Mouse (Mus musculus): ENCODE results near the gene Spsb4. TPM values are rescaled to one million over a fixed set of nuclear protein-coding genes. Genes with fewer than 3 reads are reported as not detected.
A peak's percentile ranks its signal among the peaks of the same experiment; 100 is the strongest.

Spsb4 gene
- polyA plus RNA-seq, 1 experiment from 2014 or later = 43.3 TPM

DNA sequence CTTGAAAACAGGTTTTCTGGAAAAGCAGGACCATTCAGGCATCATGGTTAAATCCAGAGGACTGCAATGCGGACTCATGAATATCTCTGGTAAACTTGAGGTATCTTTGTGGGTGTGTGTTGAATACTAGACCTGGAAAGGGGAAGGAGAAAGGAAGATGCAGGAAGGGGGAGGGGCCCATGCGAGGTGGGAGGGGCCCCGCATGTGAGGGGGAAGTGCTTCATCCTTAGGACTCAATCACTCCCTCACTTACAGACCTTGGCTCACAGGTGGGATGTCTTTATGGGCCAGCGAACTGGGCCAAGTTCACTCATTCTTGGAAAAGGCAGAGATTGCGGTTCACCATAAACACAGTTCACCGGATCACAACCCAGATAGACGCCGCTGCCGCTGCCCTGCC, 4.9 kb downstream of the Spsb4 start:
- WGBS = 71% methylated on average over 9 of the region's 9 CpGs
- Histone ChIP-seq H3K4me2 (0 out of 2 replicates have a peak overlapping the region, but pooled peaks have one; percentile 12), H3K9ac (no peak overlapping the region), H3K9me3 (peaks cover 6% of the 10 kb centered on the region; the same call in 1 of the 2 replicates), H3K4me3 (no peak overlapping the region), H3K27ac (replicated peaks) (peak overlapping the region; percentile 43; the same call in 1 of the 2 replicates), H3K27me3 (no peaks in the 10 kb centered on the region), H3K4me1 (replicated peaks) (peaks cover 69% of the 10 kb centered on the region), H3K36me3 (no peaks in the 10 kb centered on the region)
- ATAC-seq (ENCODE audit: low FRiP score, low read depth) = no peak

- peaks cover 11% of the 10 kb centered on the region; the same call in 1 of the 2 replicates for H3K9me3 ChIP-seq
- 5% methylated on average over 6 of the region's 6 CpGs for WGBS
- no peak overlapping the region for H3K9ac ChIP-seq
- peak overlapping the region; percentile 12 for H3K4me2 ChIP-seq
- peaks cover 69% of the 10 kb centered on the region for H3K4me1 ChIP-seq (replicated peaks)
- H3K4me3 ChIP-seq = no peak overlapping the region
- peak overlapping the region; percentile 43 for H3K27ac ChIP-seq (replicated peaks)
- no peaks in the 10 kb centered on the region for H3K36me3 ChIP-seq
- ATAC-seq (ENCODE audit: low FRiP score, low read depth) = peak; percentile 52; the same call in 1 of the 2 replicates
- H3K27me3 ChIP-seq = no peaks in the 10 kb centered on the region
Observed at GRCm38 (mm10) chr9:97013153-97013552, 5.5 kb downstream of the Spsb4 start.

DNA sequence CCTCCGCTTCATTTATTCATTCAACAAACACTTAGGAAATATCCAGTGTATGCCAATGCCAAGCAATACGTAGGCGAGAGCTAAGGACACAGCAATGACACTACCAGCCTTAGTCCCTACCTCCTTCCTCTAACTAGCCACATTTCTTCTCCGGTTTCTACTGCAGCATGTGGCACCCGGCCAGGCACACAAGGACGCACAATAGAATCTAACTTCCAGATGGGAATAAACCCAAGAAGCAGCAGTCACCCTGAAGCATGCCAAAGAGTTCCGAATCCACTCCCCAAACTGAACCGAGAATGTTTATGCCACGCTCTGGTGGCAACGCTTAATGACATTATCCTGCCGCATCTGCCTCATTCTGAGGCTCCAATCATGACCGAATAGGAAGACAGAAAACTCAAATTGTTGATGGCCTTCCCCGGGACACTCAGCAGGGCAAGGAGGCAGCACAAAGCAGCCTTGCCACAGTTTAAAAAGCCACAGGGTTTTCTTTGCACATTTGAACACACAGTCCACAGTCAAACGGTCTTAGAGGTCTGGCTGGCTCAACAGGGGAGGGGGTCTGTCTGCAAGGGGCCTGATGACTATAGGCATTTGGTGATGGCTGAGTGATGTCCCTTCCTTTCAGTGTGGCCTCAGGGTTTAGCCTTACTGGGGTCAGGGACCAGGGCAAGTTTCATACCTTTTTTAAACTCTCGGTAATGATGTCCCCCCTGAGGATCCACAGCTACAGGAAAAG, 7.0 kb downstream of the Spsb4 start:
- H3K4me3 ChIP-seq = no peak overlapping the region
- peak overlapping the region; percentile 23 for H3K4me2 ChIP-seq
- H3K9me3 ChIP-seq = peaks cover 11% of the 10 kb centered on the region; the same call in 1 of the 2 replicates
- H3K4me1 ChIP-seq (replicated peaks) = peaks cover 58% of the 10 kb centered on the region
- H3K9ac ChIP-seq = no peak overlapping the region
- WGBS = 25% methylated on average over 15 of the region's 15 CpGs
- peak overlapping the region; percentile 69 for H3K27ac ChIP-seq (replicated peaks)
- H3K36me3 ChIP-seq = no peaks in the 10 kb centered on the region
- H3K27me3 ChIP-seq = no peaks in the 10 kb centered on the region
- peak; percentile 28; the same call in 1 of the 2 replicates for ATAC-seq (ENCODE audit: low FRiP score, low read depth)

DNA sequence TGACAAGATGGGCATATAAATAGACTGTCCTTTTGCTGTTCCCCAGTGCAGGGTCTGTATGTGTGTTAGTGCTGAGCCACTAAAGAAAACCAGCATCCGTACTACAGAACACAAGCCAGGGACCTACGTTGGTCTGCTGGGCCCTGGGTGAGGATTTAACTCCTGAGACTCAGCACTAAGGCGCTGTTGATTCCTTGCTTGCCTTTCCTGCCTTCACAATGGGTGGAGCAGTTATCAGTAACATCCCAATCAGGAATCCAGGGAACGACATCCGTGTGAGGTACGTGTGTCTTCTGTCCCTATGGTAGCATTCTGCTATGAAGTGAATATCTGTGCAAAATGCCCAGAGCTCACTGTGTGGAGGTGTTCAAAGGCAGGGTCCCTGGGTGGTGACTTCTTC, 8.2 kb downstream of the Spsb4 start:
- Histone ChIP-seq H3K27ac (replicated peaks) (no peak overlapping the region), H3K27me3 (no peaks in the 10 kb centered on the region), H3K4me2 (no peak overlapping the region), H3K4me3 (no peak overlapping the region), H3K4me1 (replicated peaks) (peaks cover 47% of the 10 kb centered on the region), H3K36me3 (no peaks in the 10 kb centered on the region), H3K9ac (no peak overlapping the region), H3K9me3 (peaks cover 11% of the 10 kb centered on the region; the same call in 1 of the 2 replicates)
- ATAC-seq (ENCODE audit: low FRiP score, low read depth) = no peak
- WGBS = 84% methylated on average over 6 of the region's 6 CpGs

- no peaks in the 10 kb centered on the region for H3K36me3 ChIP-seq
- H3K27me3 ChIP-seq = no peaks in the 10 kb centered on the region
- no peak for ATAC-seq (ENCODE audit: low FRiP score, low read depth)
- peaks cover 11% of the 10 kb centered on the region; the same call in 1 of the 2 replicates for H3K9me3 ChIP-seq
- no peak overlapping the region for H3K27ac ChIP-seq (replicated peaks)
- no peak overlapping the region for H3K9ac ChIP-seq
- H3K4me2 ChIP-seq = no peak overlapping the region
- 43% methylated on average over 3 of the region's 3 CpGs for WGBS
- H3K4me1 ChIP-seq (replicated peaks) = no peaks in the 10 kb centered on the region
- no peak overlapping the region for H3K4me3 ChIP-seq
Observed at GRCm38 (mm10) chr9:97004726-97005125, 13.9 kb downstream of the Spsb4 start.

- Histone ChIP-seq H3K27ac (replicated peaks) (no peak overlapping the region), H3K9ac (no peak overlapping the region), H3K27me3 (no peaks in the 10 kb centered on the region), H3K4me2 (no peak overlapping the region), H3K9me3 (no peaks in the 10 kb centered on the region), H3K36me3 (no peaks in the 10 kb centered on the region), H3K4me1 (replicated peaks) (no peaks in the 10 kb centered on the region), H3K4me3 (no peak overlapping the region)
- ATAC-seq (ENCODE audit: low FRiP score, low read depth) = no peak
- 80% methylated on average over 5 of the region's 5 CpGs for WGBS
Observed at GRCm38 (mm10) chr9:97003173-97003572, 15.5 kb downstream of the Spsb4 start.

- Histone ChIP-seq H3K36me3 (no peaks in the 10 kb centered on the region), H3K27ac (replicated peaks) (no peak overlapping the region), H3K9me3 (no peaks in the 10 kb centered on the region), H3K4me3 (no peak overlapping the region), H3K4me2 (no peak overlapping the region), H3K27me3 (no peaks in the 10 kb centered on the region), H3K4me1 (replicated peaks) (no peaks in the 10 kb centered on the region), H3K9ac (no peak overlapping the region)
- ATAC-seq (ENCODE audit: low FRiP score, low read depth) = no peak
- WGBS = 86% methylated on average over 8 of the region's 8 CpGs
Observed at GRCm38 (mm10) chr9:97002654-97003053, 16.0 kb downstream of the Spsb4 start.

DNA sequence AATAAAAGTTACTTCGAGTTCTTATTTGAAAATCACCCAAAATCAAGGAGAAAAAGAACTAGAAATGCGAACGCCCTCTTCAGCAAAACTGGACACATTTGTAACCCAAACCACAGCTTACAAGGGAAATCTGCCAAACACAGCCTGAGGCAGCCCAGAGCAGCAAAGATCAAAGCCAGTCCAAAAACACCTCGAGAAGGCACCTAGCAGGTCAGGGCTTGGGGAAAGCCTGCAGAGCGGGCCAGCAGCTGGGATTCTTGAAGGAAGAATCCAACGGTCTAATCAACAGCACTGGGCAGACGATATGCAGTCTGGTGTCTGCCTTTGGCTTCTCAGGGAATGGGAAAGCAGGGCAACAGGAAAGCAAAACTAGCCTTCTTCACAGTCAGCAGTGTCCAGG, 16.6 kb downstream of the Spsb4 start:
- Histone ChIP-seq H3K36me3 (no peaks in the 10 kb centered on the region), H3K4me3 (no peak overlapping the region), H3K4me2 (no peak overlapping the region), H3K27ac (replicated peaks) (no peak overlapping the region), H3K9ac (no peak overlapping the region), H3K9me3 (no peaks in the 10 kb centered on the region), H3K4me1 (replicated peaks) (no peaks in the 10 kb centered on the region), H3K27me3 (no peaks in the 10 kb centered on the region)
- ATAC-seq (ENCODE audit: low FRiP score, low read depth) = no peak
- 70% methylated on average over 7 of the region's 7 CpGs for WGBS

- no peak for ATAC-seq (ENCODE audit: low FRiP score, low read depth)
- H3K4me3 ChIP-seq = no peak overlapping the region
Observed at GRCm38 (mm10) chr9:97001458-97001857, 17.2 kb downstream of the Spsb4 start.

DNA sequence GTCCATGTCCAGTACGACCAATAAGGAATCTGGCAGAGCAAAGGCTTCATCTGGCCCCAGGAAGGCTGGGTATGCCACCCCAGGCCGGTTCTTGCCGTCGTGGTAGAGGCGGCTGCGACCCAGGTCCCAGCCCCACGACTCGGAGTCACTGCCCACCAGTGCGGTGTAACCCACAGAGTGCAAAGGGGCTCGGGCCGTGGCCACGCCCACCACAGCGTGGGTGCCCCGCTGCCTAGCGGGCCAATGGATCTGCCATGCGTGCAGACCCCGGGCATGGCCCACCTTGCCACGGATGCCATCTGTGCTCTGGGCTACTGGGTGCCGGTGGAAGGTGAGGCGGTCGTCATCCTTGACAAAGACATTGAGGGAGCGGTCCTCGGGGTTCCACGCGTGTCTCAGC, 22.9 kb downstream of the Spsb4 start:
- peaks cover 24% of the 10 kb centered on the region for H3K4me1 ChIP-seq (replicated peaks)
- no peak overlapping the region for H3K27ac ChIP-seq (replicated peaks)
- H3K27me3 ChIP-seq = no peaks in the 10 kb centered on the region
- no peak overlapping the region for H3K4me2 ChIP-seq
- H3K36me3 ChIP-seq = no peaks in the 10 kb centered on the region
- no peak overlapping the region for H3K4me3 ChIP-seq
- ATAC-seq (ENCODE audit: low FRiP score, low read depth) = no peak
- 95% methylated on average over 25 of the region's 25 CpGs for WGBS
- H3K9ac ChIP-seq = no peak overlapping the region
- no peaks in the 10 kb centered on the region for H3K9me3 ChIP-seq

More at GRCm38 (mm10) chr9:97001458-97001857, 17.2 kb downstream of the Spsb4 start:
- WGBS = 65% methylated on average over 10 of the region's 10 CpGs
- Histone ChIP-seq H3K4me1 (replicated peaks) (no peaks in the 10 kb centered on the region), H3K36me3 (no peaks in the 10 kb centered on the region), H3K27ac (replicated peaks) (no peak overlapping the region), H3K4me2 (no peak overlapping the region), H3K27me3 (no peaks in the 10 kb centered on the region), H3K9ac (no peak overlapping the region), H3K9me3 (no peaks in the 10 kb centered on the region)

GRCm38 (mm10) chr9:96994733-96995132, 23.9 kb downstream of the Spsb4 start:
- Histone ChIP-seq H3K4me2 (no peak overlapping the region), H3K27ac (replicated peaks) (no peak overlapping the region), H3K36me3 (no peaks in the 10 kb centered on the region), H3K9me3 (no peaks in the 10 kb centered on the region), H3K9ac (no peak overlapping the region), H3K4me3 (no peak overlapping the region), H3K4me1 (replicated peaks) (peaks cover 33% of the 10 kb centered on the region), H3K27me3 (no peaks in the 10 kb centered on the region)
- ATAC-seq (ENCODE audit: low FRiP score, low read depth) = no peak
- 81% methylated on average over 9 of the region's 9 CpGs for WGBS

DNA sequence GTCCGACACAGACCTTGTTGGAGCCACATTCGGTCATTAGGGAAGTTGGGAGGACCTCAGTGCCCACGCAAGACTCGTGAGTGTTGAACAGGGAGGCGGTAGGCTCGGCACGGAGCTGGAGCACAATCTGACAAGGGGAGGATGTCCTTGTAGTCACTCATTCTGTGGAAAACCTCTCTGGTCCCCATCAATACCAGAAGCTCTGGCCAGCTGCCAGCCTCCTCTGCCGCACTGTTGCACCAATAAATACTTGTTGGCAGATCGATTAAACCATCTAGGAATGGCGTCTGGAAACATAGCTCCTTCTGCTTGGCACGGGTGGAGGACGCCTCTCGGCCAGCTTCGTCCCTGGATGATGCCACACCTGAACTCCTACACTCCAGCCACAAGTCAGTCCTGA, 27.5 kb downstream of the Spsb4 start:
- no peak for ATAC-seq (ENCODE audit: low FRiP score, low read depth)
- Histone ChIP-seq H3K36me3 (no peaks in the 10 kb centered on the region), H3K4me2 (no peak overlapping the region; the same call in 1 of the 2 replicates), H3K4me1 (replicated peaks) (peaks cover 60% of the 10 kb centered on the region), H3K4me3 (no peak overlapping the region), H3K9ac (no peak overlapping the region), H3K27ac (replicated peaks) (no peak overlapping the region; the same call in 1 of the 2 replicates), H3K9me3 (no peaks in the 10 kb centered on the region), H3K27me3 (no peaks in the 10 kb centered on the region)
- 48% methylated on average over 14 of the region's 14 CpGs for WGBS
